Comparison of ENCODE assay signal across 8 mouse cellular contexts in the genomic region with DNA sequence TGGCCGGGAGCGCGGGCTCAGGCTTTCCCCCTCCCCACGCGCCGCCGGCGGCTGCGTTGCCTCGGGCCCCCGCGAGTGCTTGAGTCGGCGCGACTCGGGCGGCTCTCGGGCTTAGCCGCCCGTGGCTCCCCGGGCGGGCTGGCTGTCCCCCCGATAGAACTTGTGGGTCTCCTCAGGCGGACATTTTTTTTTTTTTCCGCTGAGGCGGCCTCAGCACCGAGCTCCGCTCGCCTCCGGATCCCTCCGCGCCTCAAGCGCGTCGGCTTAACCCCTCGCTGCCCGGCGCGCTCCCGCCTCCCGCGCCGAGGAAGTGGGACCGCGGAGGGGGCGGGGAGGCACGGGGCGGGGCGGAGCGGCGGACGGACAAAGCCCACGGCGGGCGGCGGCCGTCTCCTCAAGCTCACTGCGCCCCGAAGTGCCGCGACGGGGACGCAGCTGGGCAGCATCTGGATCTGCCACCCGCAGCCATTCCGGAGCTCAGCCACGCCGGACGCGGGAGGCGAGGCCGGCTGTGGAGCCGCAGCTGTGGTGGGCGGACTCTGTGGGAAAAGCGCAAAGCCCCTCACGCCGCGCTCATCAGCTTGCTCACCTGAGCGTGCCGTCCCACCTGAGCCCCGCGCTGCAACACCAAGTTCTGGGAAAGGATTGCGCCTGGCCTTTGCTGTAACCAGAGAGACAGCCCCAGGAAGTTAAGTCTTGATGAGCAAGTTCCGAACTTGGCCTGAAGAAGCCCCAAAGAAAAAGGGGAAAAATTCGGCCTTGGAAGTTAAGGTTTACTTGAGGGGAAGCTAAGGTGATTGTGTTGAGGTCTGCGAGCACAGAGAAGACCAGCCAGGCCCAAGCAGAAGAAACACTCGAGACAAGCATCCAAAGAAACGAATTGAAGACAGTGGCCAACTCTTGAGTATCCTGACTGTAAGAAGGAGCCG. TPM values are rescaled to one million over a fixed set of nuclear protein-coding genes. Genes with fewer than 3 reads are reported as not detected.
A peak's percentile ranks its signal among the peaks of the same experiment; 100 is the strongest.
DNase-seq lines count a peak whose midpoint lies in the region; ATAC-seq lines count a peak whose summit lies in the region.

Tcf12 (minus strand) TSS at position 250 of the 929 bp plus-strand sequence.

- H3K27me3 ChIP-seq in intestine, embryonic 15.5 days (replicated peaks) = no peaks in the 10 kb centered on the region
- peaks cover 11% of the 10 kb centered on the region for H3K27me3 ChIP-seq in midbrain, embryonic 10.5 days (ENCODE audit: low read depth, poor library complexity, severe bottlenecking)

- DNase-seq in adrenal gland, postnatal 10 days = peak; percentile 88
- DNase-seq in embryo, embryonic 9.5 days (ENCODE audit: extremely low spot score) = peak; percentile 90
- DNase-seq in gastrocnemius, postnatal 4 days (ENCODE audit: low spot score in 2 of 2) = peak; percentile 79 to 88
- peak; percentile 83 to 89 for DNase-seq in left cerebral cortex, postnatal 36 days (ENCODE audit: low spot score in 2 of 2)
- DNase-seq in midbrain, embryonic 10.5 days (ENCODE audit: low spot score) = peak; percentile 90
- peak; percentile 69 to 74 for DNase-seq in right cerebral cortex, postnatal 36 days (ENCODE audit: low spot score in 2 of 2)
- DNase-seq in yolk sac, embryonic 10.5 days (ENCODE audit: low spot score) = peak; percentile 87

- H3K4me3 ChIP-seq in intestine, embryonic 15.5 days (replicated peaks) = peak within 1 kb of the TSS; percentile 89
- peak within 1 kb of the TSS; percentile 98 for H3K4me3 ChIP-seq in midbrain, embryonic 10.5 days

- intact Hi-C loops in left cerebral cortex, postnatal 36 days (cut with DNase I) = loop anchor here (1.0 to 10.0 kb wide), 4 partner anchors 21 to 293 kb away; partner anchors contain the start of gene Zfp280d

- 1% methylated on average over 88 of the region's 88 CpGs for WGBS in intestine, embryonic 15.5 days
- 3% methylated on average over 84 of the region's 88 CpGs for WGBS in midbrain, embryonic 10.5 days

- H3K4me2 ChIP-seq in intestine, embryonic 15.5 days (replicated peaks) = peak within 1 kb of the TSS; percentile 84

- H3K27ac ChIP-seq in intestine, embryonic 15.5 days = peak within 1 kb of the TSS; percentile 98
- H3K27ac ChIP-seq in midbrain, embryonic 10.5 days (replicated peaks) = peak within 1 kb of the TSS; percentile 100

- ATAC-seq in intestine, embryonic 15.5 days = peak; percentile 90

- no peaks in the 10 kb centered on the region for H3K36me3 ChIP-seq in intestine, embryonic 15.5 days
- H3K36me3 ChIP-seq in midbrain, embryonic 10.5 days = peaks cover 19% of the 10 kb centered on the region

- no peaks in the 10 kb centered on the region for H3K9me3 ChIP-seq in intestine, embryonic 15.5 days
- no peaks in the 10 kb centered on the region for H3K9me3 ChIP-seq in midbrain, embryonic 10.5 days (replicated peaks)

- no peaks in the 10 kb centered on the region for H3K4me1 ChIP-seq in intestine, embryonic 15.5 days (replicated peaks)
- H3K4me1 ChIP-seq in midbrain, embryonic 10.5 days = peaks cover 29% of the 10 kb centered on the region

- peak within 1 kb of the TSS; percentile 100 for H3K9ac ChIP-seq in intestine, embryonic 15.5 days

RNA-seq across cellular contexts. Expression of gene Tcf12, which starts in this region (rescaled TPM):
- 10 to 100 TPM; 82.5 to 95.3 TPM for total RNA-seq in adrenal gland, postnatal 10 days (2021)
- 100 to 1,000 TPM; 120 to 131 TPM for total RNA-seq in gastrocnemius, postnatal 4 days (2021)
- 34.8 and 35.2 TPM in 2 replicates for polyA plus RNA-seq in intestine, embryonic 15.5 days (2015; fragmentation: Nextera tagmentation; extraction: Ambion mirVana)
- total RNA-seq in left cerebral cortex, postnatal 36 days (2021) = 10 to 100 TPM; 43.8 to 48.6 TPM
- 165 and 180 TPM in 2 replicates for polyA plus RNA-seq in midbrain, embryonic 10.5 days (2016; fragmentation: Nextera tagmentation; extraction: Ambion mirVana)

Comparison
In these comparisons a context has a peak if more than half of its experiments do, and no peak if none do; other contexts are left out.
1. Peak in every context shown above with its lines: DNase-seq, ATAC-seq, H3K4me3 ChIP-seq and H3K27ac ChIP-seq.